Mouse (Mus musculus) heart, adult 18-20 months (tissue): ENCODE measurements around the gene Tpx2. TPM values are rescaled to one million over a fixed set of nuclear protein-coding genes. Genes with fewer than 3 reads are reported as not detected.

Source experiments
- DNase-seq, 2 experiments: peaks; one replicate each; pipeline ENCODE4 v3.0.0; 2021 to 2022; ENCODE audit warnings: mixed read lengths in 1 of 2
- total RNA-seq, 2 experiments: library from RNA; stranded (reverse); gene quantifications; 2 replicates each; pipeline ENCODE4 v1.2.3; 2021

Gene Tpx2
- total RNA-seq, 2 experiments from 2014 or later = 0.90 to 1.0 TPM

GRCm38 (mm10) chr2:152820369-152820768 lies 27.4 kb upstream of the Tpx2 start:
- peak; percentile 88 to 95 for DNase-seq

- peak; percentile 79 to 91 for DNase-seq
Observed at GRCm38 (mm10) chr2:152821023-152821422, 26.7 kb upstream of the Tpx2 start.

GRCm38 (mm10) chr2:152821566-152821965 lies 26.2 kb upstream of the Tpx2 start:
- DNase-seq = no peak

GRCm38 (mm10) chr2:152823770-152824169 lies 24.0 kb upstream of the Tpx2 start:
- DNase-seq = no peak

GRCm38 (mm10) chr2:152824438-152825167 lies 23.2 kb upstream of the Tpx2 start:
- DNase-seq = no peak

- peak in 1 of 2 experiments; percentile 30 for DNase-seq
Observed at GRCm38 (mm10) chr2:152825168-152825697, 22.5 kb upstream of the Tpx2 start.

- DNase-seq = peak in 1 of 2 experiments; percentile 19
Observed at GRCm38 (mm10) chr2:152825713-152826112, 22.1 kb upstream of the Tpx2 start.

- DNase-seq = peak in 1 of 2 experiments; percentile 32
Observed at GRCm38 (mm10) chr2:152826481-152826880, 21.3 kb upstream of the Tpx2 start.

- peak in 1 of 2 experiments; percentile 56 for DNase-seq
Observed at GRCm38 (mm10) chr2:152827321-152828010, 20.3 kb upstream of the Tpx2 start.

- peak in 1 of 2 experiments; percentile 57 for DNase-seq
Observed at GRCm38 (mm10) chr2:152828011-152828370, 19.8 kb upstream of the Tpx2 start.

- peak; percentile 52 to 72 for DNase-seq
Observed at GRCm38 (mm10) chr2:152828532-152828931, 19.2 kb upstream of the Tpx2 start.

- peak; percentile 61 to 76 for DNase-seq
Observed at GRCm38 (mm10) chr2:152829367-152829881, 18.3 kb upstream of the Tpx2 start.

GRCm38 (mm10) chr2:152830021-152830921 lies 17.5 kb upstream of the Tpx2 start:
- peak; percentile 96 to 97 for DNase-seq

- peak; percentile 98 to 99 for DNase-seq
Observed at GRCm38 (mm10) chr2:152831019-152831878, 16.5 kb upstream of the Tpx2 start, which contains the start of gene Bcl2l1. Bcl2l1 (minus strand) TSS chr2:152831728.

GRCm38 (mm10) chr2:152839256-152839655 lies 8.5 kb upstream of the Tpx2 start:
- peak in 1 of 2 experiments; percentile 24 for DNase-seq

- no peak for DNase-seq
Observed at GRCm38 (mm10) chr2:152842741-152843140, 5.0 kb upstream of the Tpx2 start.

GRCm38 (mm10) chr2:152847057-152847814 lies 528 bp upstream of the Tpx2 start:
- DNase-seq = no peak

- DNase-seq = no peak
Observed at GRCm38 (mm10) chr2:152848466-152848865, 702 bp downstream of the Tpx2 start.

GRCm38 (mm10) chr2:152859501-152859900 lies 11.7 kb downstream of the Tpx2 start:
- no peak for DNase-seq

- DNase-seq = peak in 1 of 2 experiments; percentile 34
Observed at GRCm38 (mm10) chr2:152861891-152862290, 14.1 kb downstream of the Tpx2 start.
